Mouse (Mus musculus) adrenal gland, postnatal 14 days (tissue): ENCODE data around the gene R3hdml. TPM values are rescaled to one million over a fixed set of nuclear protein-coding genes. Genes with fewer than 3 reads are reported as not detected.
A peak's percentile ranks its signal among the peaks of the same experiment; 100 is the strongest.

Experiments
- DNase-seq: peaks from one replicate; pipeline ENCODE4 v3.0.0; 2021; ENCODE audit warnings: mixed read lengths
- total RNA-seq: library from RNA; stranded (reverse); gene quantifications from 2 replicates; pipeline ENCODE4 v1.2.3, GENCODE M21; 2021

The R3hdml gene
- total RNA-seq, 1 experiment from 2014 or later = not detected

- peak; percentile 98 for DNase-seq
Measured at GRCm38 (mm10) chr2:163472466-163472851, 19.7 kb upstream of the R3hdml start, which contains the start of gene Fitm2. Fitm2 (minus strand) TSS chr2:163472629.

GRCm38 (mm10) chr2:163480191-163480825, 11.8 kb upstream of the R3hdml start:
- DNase-seq = peak; percentile 67

GRCm38 (mm10) chr2:163481539-163482029, 10.5 kb upstream of the R3hdml start:
- DNase-seq = no peak

- no peak for DNase-seq
Measured at GRCm38 (mm10) chr2:163487360-163487759, 4.8 kb upstream of the R3hdml start.

DNA sequence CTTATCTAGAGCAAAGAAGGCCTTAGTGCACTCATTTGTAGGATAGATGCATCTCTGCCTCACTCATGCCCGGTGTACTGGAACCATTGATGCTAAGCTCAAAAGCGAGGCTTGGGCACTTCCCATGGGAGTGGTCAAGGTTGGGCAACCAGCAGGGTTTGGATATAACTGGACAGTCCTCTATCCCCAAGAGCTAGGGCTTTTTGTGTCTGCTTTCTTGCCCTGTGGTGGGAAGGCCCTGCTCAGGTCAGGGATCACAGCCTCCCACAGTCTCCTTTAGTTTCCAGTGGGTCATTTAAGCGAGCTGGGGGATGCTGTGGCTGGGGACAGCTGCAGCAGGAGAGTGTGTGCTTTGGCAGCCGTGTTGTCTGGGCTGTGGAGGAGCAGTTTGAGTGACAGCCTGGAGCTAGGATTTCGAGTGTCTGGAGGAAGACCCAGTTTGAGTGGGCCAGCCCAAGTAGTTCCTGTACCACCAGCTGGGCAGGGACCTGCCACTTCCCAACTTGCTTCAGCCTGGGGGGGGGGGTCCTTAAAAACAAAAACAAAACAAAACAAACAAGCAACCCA, 2.3 kb upstream of the R3hdml start:
- no peak for DNase-seq

DNA sequence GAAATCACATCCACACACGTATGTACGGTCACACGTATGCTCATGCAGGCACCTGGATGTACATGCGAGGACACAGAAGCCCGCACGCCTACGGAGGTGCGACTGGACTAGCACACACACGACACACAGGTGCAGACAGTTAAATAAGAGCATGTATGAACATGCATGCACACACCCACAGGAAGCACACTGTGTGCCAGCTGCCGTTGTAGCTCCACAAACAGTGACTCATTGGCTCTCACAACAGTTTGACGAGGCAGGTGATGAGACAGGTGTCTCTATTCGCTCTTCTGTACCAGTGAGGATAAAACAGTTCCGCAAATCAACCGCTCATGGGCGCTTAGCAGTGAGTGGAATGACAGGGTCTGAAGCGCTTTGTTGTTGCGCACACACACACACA, 1.5 kb upstream of the R3hdml start:
- no peak for DNase-seq

GRCm38 (mm10) chr2:163491351-163491750, 767 bp upstream of the R3hdml start:
- DNase-seq = no peak

DNA sequence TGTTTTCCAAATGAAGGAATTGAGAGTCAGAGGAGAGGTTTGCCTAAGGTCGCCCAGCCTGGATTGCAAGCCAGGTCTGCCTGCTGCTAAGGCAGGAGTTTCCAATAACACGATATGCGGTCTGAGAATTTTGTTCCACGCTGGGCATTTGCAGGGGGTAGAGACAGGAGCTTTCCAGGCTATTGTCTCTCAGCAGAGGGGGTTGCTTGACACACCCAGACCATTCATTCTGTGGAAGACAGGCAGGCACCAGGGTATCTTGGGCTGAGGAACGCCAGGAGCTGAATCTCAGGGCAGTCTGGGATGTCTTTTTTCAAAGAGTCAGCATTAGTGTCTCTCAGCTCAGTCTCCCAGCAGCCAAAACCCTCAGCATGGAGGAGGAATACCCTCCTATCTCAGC, 913 bp downstream of the R3hdml start:
- DNase-seq = no peak

GRCm38 (mm10) chr2:163493976-163494375, 1.9 kb downstream of the R3hdml start:
- DNase-seq = peak; percentile 54

GRCm38 (mm10) chr2:163494456-163494855, 2.3 kb downstream of the R3hdml start:
- no peak for DNase-seq

DNA sequence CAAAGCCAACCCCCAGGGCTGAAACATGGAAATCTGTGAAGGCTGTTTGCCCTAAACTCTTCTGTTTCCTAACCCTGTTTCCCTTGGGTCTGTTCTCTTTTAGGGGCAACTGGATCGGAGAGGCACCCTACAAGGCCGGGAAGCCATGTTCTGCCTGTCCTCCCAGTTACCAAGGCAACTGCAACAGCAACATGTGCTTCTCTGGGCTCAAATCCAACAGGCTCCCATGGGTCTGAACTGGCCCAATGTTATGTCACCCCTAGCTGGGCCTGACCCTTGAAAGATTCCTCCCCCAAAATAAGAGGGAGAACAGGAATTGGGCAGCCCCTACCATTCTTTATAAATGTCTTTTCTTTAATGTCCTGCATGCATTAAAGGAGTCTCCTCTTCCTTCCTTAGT, 10.1 kb downstream of the R3hdml start:
- peak; percentile 40 for DNase-seq

GRCm38 (mm10) chr2:163503191-163503590, 11.1 kb downstream of the R3hdml start:
- DNase-seq = no peak

DNA sequence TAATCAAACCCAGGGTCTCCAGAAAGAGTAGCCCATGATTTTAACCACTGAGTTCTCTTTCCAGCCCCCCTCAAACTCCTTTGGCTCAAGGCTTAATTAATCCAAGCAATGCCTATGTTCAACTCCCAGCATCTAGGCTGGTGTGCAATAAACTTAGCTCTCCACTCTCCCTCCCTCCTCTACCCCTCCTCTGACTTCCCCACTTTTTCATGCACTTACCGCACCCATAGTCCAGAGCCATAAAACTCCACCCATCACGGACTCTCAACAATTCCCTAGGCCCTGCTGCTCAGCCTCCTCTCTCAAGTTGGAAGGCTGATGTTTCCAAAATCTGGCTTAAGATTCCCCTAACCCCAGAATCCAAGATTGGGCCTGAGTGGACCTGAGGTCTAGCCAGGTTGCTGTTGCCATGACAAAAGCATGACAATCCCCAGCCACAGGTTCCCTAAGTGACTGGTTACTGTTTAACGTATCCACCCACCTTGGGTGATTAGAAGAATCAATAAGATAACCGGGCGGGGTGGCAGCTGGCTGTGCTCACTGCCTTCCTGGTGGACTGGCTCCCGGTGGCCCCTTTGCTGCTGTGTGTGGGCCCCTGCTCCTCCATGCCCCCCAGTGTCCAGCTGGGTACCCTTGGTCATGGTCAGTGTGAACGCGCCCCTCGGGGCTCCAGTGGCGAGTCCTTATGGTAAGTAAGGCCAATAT, 14.3 kb downstream of the R3hdml start, which contains the start of gene Hnf4a:
Gene Hnf4a (plus strand): TSS at position 509 of the 705 bp plus-strand sequence.
- no peak for DNase-seq

- DNase-seq = no peak
Measured at GRCm38 (mm10) chr2:163525761-163526243, 33.7 kb downstream of the R3hdml start.

GRCm38 (mm10) chr2:163527497-163527896, 35.4 kb downstream of the R3hdml start:
- no peak for DNase-seq

DNA sequence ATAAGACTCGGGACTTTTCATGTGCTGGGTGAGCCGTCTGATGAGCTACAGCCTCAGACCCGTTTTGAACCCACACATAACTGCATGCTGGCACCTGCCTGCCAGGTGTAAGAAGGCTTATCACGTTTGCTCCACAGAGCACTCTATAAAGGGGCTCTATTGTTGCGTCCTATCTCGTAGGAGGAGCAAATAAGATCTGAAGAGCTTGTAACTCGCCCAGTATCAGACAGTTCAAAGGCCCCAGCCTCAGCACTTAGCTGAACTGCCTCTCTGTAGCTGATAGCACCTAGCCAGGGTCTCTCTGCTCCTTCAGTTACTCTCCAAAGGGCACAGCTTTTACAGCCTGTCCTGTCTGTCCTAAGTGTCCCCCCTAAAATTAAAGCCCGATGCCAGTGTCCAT, 38.3 kb downstream of the R3hdml start:
- DNase-seq = no peak

GRCm38 (mm10) chr2:163531917-163532316, 39.8 kb downstream of the R3hdml start:
- DNase-seq = peak; percentile 92

- DNase-seq = no peak
Measured at GRCm38 (mm10) chr2:163533226-163533625, 41.1 kb downstream of the R3hdml start.

GRCm38 (mm10) chr2:163534958-163535524, 42.9 kb downstream of the R3hdml start:
- DNase-seq = peak; percentile 91

GRCm38 (mm10) chr2:163537443-163537842, 45.3 kb downstream of the R3hdml start:
- no peak for DNase-seq

DNA sequence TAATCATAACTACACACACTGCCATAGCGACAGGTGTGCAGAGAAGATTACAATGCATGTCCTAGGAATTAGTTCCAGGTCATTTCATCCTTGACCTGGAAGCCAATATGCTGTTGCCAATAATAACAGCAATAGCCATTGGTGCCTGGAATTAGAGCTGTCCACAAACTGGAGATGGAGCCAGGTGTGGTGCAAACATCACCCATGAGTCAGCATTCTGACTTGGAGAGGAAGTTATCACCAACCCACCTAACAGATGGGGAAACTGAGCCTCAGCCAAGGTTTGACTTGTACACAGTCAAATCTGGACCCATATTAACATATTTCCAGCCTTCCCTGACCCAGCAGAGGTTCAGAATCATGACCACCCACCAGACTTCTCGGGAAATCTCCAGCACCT, 46.3 kb downstream of the R3hdml start:
- DNase-seq = no peak

DNA sequence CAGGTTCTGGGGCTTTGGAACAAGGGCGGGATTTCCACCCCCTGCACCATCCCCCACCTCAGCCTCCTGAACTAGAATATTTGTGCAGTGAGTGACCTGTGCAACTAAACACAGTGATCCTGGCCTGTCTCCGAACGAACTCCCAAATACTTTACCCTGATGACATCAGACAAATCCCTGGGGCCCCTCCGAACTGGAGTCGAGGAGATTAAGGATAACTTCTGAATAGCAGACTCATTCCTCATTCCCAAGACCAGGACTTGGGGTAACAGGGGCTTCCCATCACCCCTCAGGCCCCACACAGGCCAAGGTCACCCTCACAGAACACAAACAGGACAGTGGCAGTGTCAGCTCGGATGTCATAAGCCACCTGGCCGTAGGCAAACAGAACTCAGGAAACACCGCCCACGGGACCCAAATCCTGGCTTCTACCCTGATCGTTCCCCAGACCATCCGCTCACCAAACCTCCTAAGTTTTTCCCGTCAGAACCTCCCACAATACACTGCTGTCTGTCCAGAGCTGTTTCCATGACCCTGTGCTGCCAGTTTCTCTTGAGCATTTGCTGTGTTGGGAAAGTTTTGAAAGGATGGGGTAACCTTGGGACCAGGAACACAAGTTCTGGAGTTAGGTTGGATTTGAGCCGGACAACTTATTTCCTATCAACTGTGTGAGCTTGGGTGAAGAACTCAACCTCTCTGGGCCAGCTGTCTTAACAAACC, 47.4 kb downstream of the R3hdml start:
- no peak for DNase-seq
